Mouse (Mus musculus) limb, embryonic 10.5 days (tissue): ENCODE measurements at regions not wholly inside any gene's neighbourhood (a gene's known extent, or its start where the extent isn't known, plus 50 kb on each side); places are given as distances from the start of the nearest gene placed in this dataset.

Source experiments
- DNase-seq: peaks from one replicate; pipeline ENCODE4 v3.0.0-alpha.2; 2017; ENCODE audit warnings: low spot score
- H3K27ac ChIP-seq: fragments of 300-500 bp; sonication (generic); 2 replicates; pipeline ENCODE4 v1.5.1; 2016; ENCODE audit warnings: mild to moderate bottlenecking
- H3K27me3 ChIP-seq: fragments of 300-500 bp; sonication (generic); 2 replicates; pipeline ENCODE4 v1.6.1; 2016; ENCODE audit warnings: low read depth, mild to moderate bottlenecking; ENCODE audit not compliant: poor library complexity, severe bottlenecking
- H3K36me3 ChIP-seq: fragments of 300-500 bp; sonication (generic); 2 replicates; pipeline ENCODE4 v1.6.1; 2016; ENCODE audit warnings: mild to moderate bottlenecking, moderate library complexity
- H3K4me1 ChIP-seq: fragments of 300-500 bp; sonication (generic); 2 replicates; pipeline ENCODE4 v1.6.1; 2016
- H3K4me3 ChIP-seq: fragments of 300-500 bp; sonication (generic); 2 replicates; pipeline ENCODE4 v1.5.1; 2016; ENCODE audit warnings: mild to moderate bottlenecking, moderate library complexity
- H3K9me3 ChIP-seq: fragments of 300-500 bp; sonication (generic); replicated peaks from 2 replicates; pipeline ENCODE4 v1.6.1; 2016; ENCODE audit warnings: mild to moderate bottlenecking
- WGBS: fragments of 180-500 bp; shearing (Covaris S2); methylation state at CpG from one replicate; pipeline ENCODE4 v1.1.7; 2016; 5-methylcytosine and 5-hydroxymethylcytosine counted together

- H3K4me3 ChIP-seq: no peak overlapping the region
- no peak for DNase-seq
- WGBS: 68% methylated on average over 4 of the region's 4 CpGs
These were observed 422.2 kb downstream of the Cmpk2 start for GRCm38 (mm10) chr12:26891190-26891589.

DNA sequence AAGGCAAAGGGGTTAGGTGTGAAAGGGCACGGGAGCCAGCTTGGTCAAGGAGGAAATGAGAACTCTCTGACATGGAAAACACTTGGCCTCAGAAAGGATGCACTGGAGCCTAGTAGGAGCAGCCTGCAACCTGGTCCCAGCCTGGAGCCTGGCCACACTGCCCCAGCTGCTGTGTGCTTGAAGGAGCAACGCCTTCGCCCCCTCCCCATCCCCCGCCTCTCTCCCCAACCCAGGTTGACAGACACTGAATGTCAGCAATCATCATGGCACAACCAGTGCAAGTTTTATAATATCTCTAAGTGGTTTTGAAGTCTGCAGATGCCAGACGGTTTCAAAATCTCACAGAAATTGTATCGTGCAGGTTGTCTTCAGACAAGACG is 417.6 kb downstream of the Cmpk2 start:
- no peak for DNase-seq
- Histone ChIP-seq H3K4me3 (no peak overlapping the region), H3K27me3 (no peaks in the 10 kb centered on the region), H3K9me3 (no peaks in the 10 kb centered on the region), H3K4me1 (peaks cover 40% of the 10 kb centered on the region), H3K27ac (peak overlapping the region; percentile 71; the same call in 1 of the 2 replicates), H3K36me3 (no peaks in the 10 kb centered on the region)
- WGBS: 69% methylated on average over 7 of the region's 7 CpGs

More at GRCm38 (mm10) chr12:26891190-26891589, 422.2 kb downstream of the Cmpk2 start:
- Histone ChIP-seq H3K4me1 (peaks cover 24% of the 10 kb centered on the region), H3K9me3 (no peaks in the 10 kb centered on the region), H3K27ac (peak overlapping the region; percentile 14; the same call in 1 of the 2 replicates), H3K27me3 (no peaks in the 10 kb centered on the region), H3K36me3 (no peaks in the 10 kb centered on the region)

- Histone ChIP-seq H3K27me3 (no peaks in the 10 kb centered on the region), H3K4me3 (no peak overlapping the region), H3K4me1 (peaks cover 35% of the 10 kb centered on the region), H3K36me3 (no peaks in the 10 kb centered on the region), H3K9me3 (no peaks in the 10 kb centered on the region), H3K27ac (peak overlapping the region; percentile 71)
- no peak for DNase-seq
- WGBS: 41% methylated on average over 12 of the region's 12 CpGs
These were observed 417.0 kb downstream of the Cmpk2 start for GRCm38 (mm10) chr12:26885831-26886634.

- Histone ChIP-seq H3K9me3 (no peaks in the 10 kb centered on the region), H3K27me3 (no peaks in the 10 kb centered on the region), H3K4me1 (peaks cover 30% of the 10 kb centered on the region), H3K36me3 (no peaks in the 10 kb centered on the region), H3K27ac (no peak overlapping the region), H3K4me3 (no peak overlapping the region)
- no peak for DNase-seq
- 83% methylated on average over 3 of the region's 3 CpGs for WGBS
These were observed 416.1 kb downstream of the Cmpk2 start for GRCm38 (mm10) chr12:26885083-26885482.

DNA sequence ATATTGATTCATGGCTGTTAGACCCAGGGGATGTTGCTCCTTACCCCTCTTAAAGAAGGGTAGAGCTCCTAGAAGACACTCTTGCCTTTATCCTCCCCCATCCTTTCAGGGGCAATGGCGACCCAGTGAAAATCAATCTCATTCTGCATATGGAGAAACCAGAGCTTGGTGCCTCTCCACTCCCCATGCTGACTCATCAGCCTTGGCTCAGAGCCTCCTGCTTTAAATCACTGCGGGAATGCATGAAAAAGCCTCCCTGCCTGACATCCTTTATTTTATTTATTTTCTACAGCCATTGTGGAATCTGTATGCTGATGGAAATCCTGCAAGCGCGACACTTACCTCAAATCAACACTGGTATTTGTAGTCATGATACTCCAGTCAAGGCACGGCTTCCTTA is 415.2 kb downstream of the Cmpk2 start:
- no peaks in the 10 kb centered on the region for H3K36me3 ChIP-seq
- no peaks in the 10 kb centered on the region for H3K27me3 ChIP-seq
- peaks cover 24% of the 10 kb centered on the region for H3K4me1 ChIP-seq
- no peak for DNase-seq
- 64% methylated on average over 5 of the region's 5 CpGs for WGBS
- H3K4me3 ChIP-seq: no peak overlapping the region
- H3K9me3 ChIP-seq: no peaks in the 10 kb centered on the region
- no peak overlapping the region for H3K27ac ChIP-seq

GRCm38 (mm10) chr12:26877691-26878121 is 408.7 kb downstream of the Cmpk2 start:
- no peak for DNase-seq
- 64% methylated on average over 2 of the region's 2 CpGs for WGBS
- no peaks in the 10 kb centered on the region for H3K36me3 ChIP-seq
- 0 out of 2 replicates have a peak overlapping the region, but pooled peaks have one; percentile 14 for H3K27ac ChIP-seq
- H3K9me3 ChIP-seq: no peaks in the 10 kb centered on the region
- H3K4me1 ChIP-seq: peaks cover 16% of the 10 kb centered on the region
- H3K27me3 ChIP-seq: no peaks in the 10 kb centered on the region
- H3K4me3 ChIP-seq: no peak overlapping the region

- H3K4me1 ChIP-seq: peaks cover 21% of the 10 kb centered on the region
- no peak for DNase-seq
- no peaks in the 10 kb centered on the region for H3K9me3 ChIP-seq
- H3K4me3 ChIP-seq: no peak overlapping the region
- 0 out of 2 replicates have a peak overlapping the region, but pooled peaks have one; percentile 14 for H3K27ac ChIP-seq
- 90% methylated on average over 3 of the region's 3 CpGs for WGBS
- no peaks in the 10 kb centered on the region for H3K36me3 ChIP-seq
- no peaks in the 10 kb centered on the region for H3K27me3 ChIP-seq
These were observed 408.3 kb downstream of the Cmpk2 start for GRCm38 (mm10) chr12:26877284-26877683.

DNA sequence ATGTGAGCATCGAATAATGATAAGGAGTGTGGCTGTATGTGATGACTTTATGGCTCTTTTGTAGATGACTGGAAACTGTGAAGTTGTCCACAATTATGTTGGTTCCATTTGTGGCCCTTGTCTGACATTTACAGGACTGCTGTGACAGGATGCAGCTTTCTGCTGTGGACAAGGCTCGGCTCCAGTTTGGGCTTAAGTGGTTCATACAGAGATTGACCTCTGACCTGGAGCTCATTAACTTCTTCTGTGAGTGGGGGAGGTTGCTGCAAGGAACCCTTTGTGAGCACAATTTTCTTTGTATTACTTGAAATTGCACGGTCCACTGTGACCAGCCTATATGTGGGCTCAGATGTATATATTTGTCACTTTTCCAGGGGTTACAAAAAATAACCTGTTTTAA is 403.5 kb downstream of the Cmpk2 start:
- peak; percentile 50 for DNase-seq
- H3K27me3 ChIP-seq: no peaks in the 10 kb centered on the region
- WGBS: 13% methylated on average over 3 of the region's 3 CpGs
- H3K27ac ChIP-seq: peak overlapping the region; percentile 79
- H3K4me1 ChIP-seq: peaks cover 35% of the 10 kb centered on the region
- H3K9me3 ChIP-seq: no peaks in the 10 kb centered on the region
- no peaks in the 10 kb centered on the region for H3K36me3 ChIP-seq
- no peak overlapping the region for H3K4me3 ChIP-seq

DNA sequence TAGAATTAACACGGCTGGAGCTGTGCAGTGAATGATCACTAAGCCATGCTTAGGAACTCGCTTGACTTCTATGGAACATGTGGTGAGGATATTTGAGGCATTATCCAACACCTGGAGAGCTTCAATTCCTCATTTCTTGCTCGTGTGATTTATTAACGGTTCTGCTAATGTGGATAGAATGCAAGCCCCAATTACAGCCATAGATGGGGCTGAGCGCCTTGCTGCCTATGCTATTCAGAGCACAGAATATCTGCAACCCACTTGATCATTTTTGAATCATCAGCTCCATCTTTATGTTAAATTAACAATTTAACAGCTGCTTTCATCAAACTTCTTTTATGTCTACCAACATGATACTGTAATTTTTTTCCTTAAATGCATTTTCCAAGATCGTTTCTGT is 398.7 kb downstream of the Cmpk2 start:
- Histone ChIP-seq H3K9me3 (no peaks in the 10 kb centered on the region), H3K27ac (no peak overlapping the region), H3K4me1 (peaks cover 30% of the 10 kb centered on the region), H3K27me3 (no peaks in the 10 kb centered on the region), H3K4me3 (no peak overlapping the region), H3K36me3 (no peaks in the 10 kb centered on the region)
- DNase-seq: no peak
- WGBS: 68% methylated on average over 6 of the region's 6 CpGs

GRCm38 (mm10) chr12:26855091-26855516 is 386.1 kb downstream of the Cmpk2 start:
- DNase-seq: no peak

GRCm38 (mm10) chr12:26844917-26845316 is 375.9 kb downstream of the Cmpk2 start:
- Histone ChIP-seq H3K4me1 (peaks cover 23% of the 10 kb centered on the region), H3K36me3 (no peaks in the 10 kb centered on the region), H3K4me3 (no peak overlapping the region), H3K27ac (peak overlapping the region; percentile 32), H3K9me3 (no peaks in the 10 kb centered on the region), H3K27me3 (no peaks in the 10 kb centered on the region)
- peak; percentile 45 for DNase-seq
- WGBS: 47% methylated on average over 12 of the region's 12 CpGs

More at GRCm38 (mm10) chr12:26855091-26855516, 386.1 kb downstream of the Cmpk2 start:
- no peaks in the 10 kb centered on the region for H3K9me3 ChIP-seq
- H3K27me3 ChIP-seq: no peaks in the 10 kb centered on the region
- H3K4me1 ChIP-seq: no peaks in the 10 kb centered on the region
- no peak overlapping the region for H3K4me3 ChIP-seq
- H3K27ac ChIP-seq: no peak overlapping the region
- no peaks in the 10 kb centered on the region for H3K36me3 ChIP-seq
- 55% methylated on average over 1 of the region's 1 CpGs for WGBS

DNA sequence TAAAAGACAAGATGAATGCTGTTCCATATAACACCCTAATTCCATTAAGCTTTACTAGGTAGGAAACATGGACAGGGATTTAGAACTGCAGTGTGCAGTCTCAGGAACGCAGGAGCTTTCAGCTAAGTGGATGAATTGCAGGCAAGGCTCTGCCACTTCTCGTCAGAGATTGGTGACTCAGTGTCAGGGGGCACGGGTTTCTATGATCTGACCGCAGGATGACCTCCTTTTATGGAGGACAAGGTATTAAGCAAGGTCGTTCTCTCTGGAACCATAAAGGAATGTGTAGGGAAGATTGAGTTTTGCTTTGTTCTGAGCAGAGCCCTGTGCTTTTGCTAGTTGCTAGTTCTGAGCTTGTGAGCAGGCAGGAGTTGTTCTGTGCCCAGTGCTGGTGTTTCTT is 373.7 kb downstream of the Cmpk2 start:
- no peak for DNase-seq

GRCm38 (mm10) chr12:26821257-26821968 is 352.4 kb downstream of the Cmpk2 start:
- H3K4me1 ChIP-seq: peaks cover 25% of the 10 kb centered on the region
- no peaks in the 10 kb centered on the region for H3K27me3 ChIP-seq
- H3K9me3 ChIP-seq: no peaks in the 10 kb centered on the region
- H3K36me3 ChIP-seq: no peaks in the 10 kb centered on the region
- WGBS: 79% methylated on average over 3 of the region's 3 CpGs
- no peak overlapping the region for H3K4me3 ChIP-seq
- no peak for DNase-seq
- H3K27ac ChIP-seq: no peak overlapping the region

More for the DNA sequence above, 373.7 kb downstream of the Cmpk2 start:
- no peak overlapping the region for H3K4me3 ChIP-seq
- peak overlapping the region; percentile 75 for H3K27ac ChIP-seq
- no peaks in the 10 kb centered on the region for H3K27me3 ChIP-seq
- no peaks in the 10 kb centered on the region for H3K36me3 ChIP-seq
- 4% methylated on average over 5 of the region's 5 CpGs for WGBS
- no peaks in the 10 kb centered on the region for H3K9me3 ChIP-seq
- H3K4me1 ChIP-seq: peaks cover 23% of the 10 kb centered on the region
